Mouse (Mus musculus) midbrain, embryonic 12.5 days (tissue): ENCODE measurements around the gene Stx8. TPM values are rescaled to one million over a fixed set of nuclear protein-coding genes. Genes with fewer than 3 reads are reported as not detected.

Experiments used
- ATAC-seq: fragments of 200-750 bp; cut with Nextera tagmentation; 2 replicates; pipeline ENCODE4 v1.8.0; 2017; ENCODE audit warnings: low read depth, moderate TSS enrichment, moderate library complexity; ENCODE audit not compliant: low FRiP score
- H3K27ac ChIP-seq: fragments of 300-500 bp; sonication (generic); replicated peaks from 2 replicates; pipeline ENCODE4 v1.5.1; 2016; ENCODE audit warnings: mild to moderate bottlenecking
- H3K27me3 ChIP-seq: fragments of 300-500 bp; sonication (generic); 2 replicates; pipeline ENCODE4 v1.6.1; 2016; ENCODE audit warnings: mild to moderate bottlenecking
- H3K36me3 ChIP-seq: fragments of 300-500 bp; sonication (generic); 2 replicates; pipeline ENCODE4 v1.6.1; 2016
- H3K4me1 ChIP-seq: fragments of 300-500 bp; sonication (generic); 2 replicates; pipeline ENCODE4 v1.6.1; 2016
- H3K4me2 ChIP-seq: fragments of 300-500 bp; sonication (generic); replicated peaks from 2 replicates; pipeline ENCODE4 v1.6.1; 2016; ENCODE audit warnings: mild to moderate bottlenecking, moderate library complexity
- H3K4me3 ChIP-seq: fragments of 300-500 bp; sonication (generic); 2 replicates; pipeline ENCODE4 v1.5.1; 2016; ENCODE audit warnings: mild to moderate bottlenecking
- H3K9ac ChIP-seq: fragments of 300-500 bp; sonication (generic); replicated peaks from 2 replicates; pipeline ENCODE4 v1.6.1; 2016; ENCODE audit warnings: mild to moderate bottlenecking, moderate library complexity
- H3K9me3 ChIP-seq: fragments of 300-500 bp; sonication (generic); 2 replicates; pipeline ENCODE4 v1.6.1; 2016; ENCODE audit warnings: mild to moderate bottlenecking
- WGBS: fragments of 180-500 bp; shearing (Covaris S2); methylation state at CpG from one replicate; pipeline ENCODE4 v1.1.7; 2016; 5-methylcytosine and 5-hydroxymethylcytosine counted together
- polyA plus RNA-seq: library from polyadenylated mRNA; unstranded; fragments of >200 nt; fragmentation: Nextera tagmentation; extraction: Ambion mirVana; gene quantifications from 2 replicates; pipeline ENCODE4 v1.2.1, GENCODE M21; 2016

The Stx8 gene
- polyA plus RNA-seq, 1 experiment from 2014 or later: 68.3 TPM

DNA sequence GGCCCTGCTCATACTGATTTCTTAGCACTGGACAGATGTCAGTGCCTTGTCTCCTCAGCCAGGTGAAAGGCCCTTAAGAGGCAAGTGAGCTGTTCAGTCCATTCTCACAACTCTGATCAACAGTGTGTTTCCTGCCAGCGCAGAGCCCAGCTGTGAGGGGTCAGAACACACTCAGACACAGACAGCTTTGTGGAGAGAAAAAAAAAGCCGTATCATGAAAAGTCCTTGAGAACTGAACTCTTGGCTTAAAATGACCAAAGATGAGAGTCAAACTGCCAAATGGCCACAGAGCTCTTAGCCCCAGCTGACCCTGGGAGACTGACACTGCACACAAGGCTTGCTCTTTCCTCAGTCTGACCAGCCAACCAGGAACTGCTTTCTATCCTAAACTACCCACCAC is 242.0 kb downstream of the Stx8 start:
- 84% methylated on average over 2 of the region's 2 CpGs for WGBS
- Histone ChIP-seq H3K36me3 (0 out of 2 replicates have a peak, but pooled peaks cover 4% of the 10 kb centered on the region), H3K27ac (no peak overlapping the region), H3K9ac (no peak overlapping the region), H3K4me2 (no peak overlapping the region), H3K4me1 (peaks cover 14% of the 10 kb centered on the region), H3K27me3 (peaks cover 25% of the 10 kb centered on the region), H3K4me3 (no peak overlapping the region), H3K9me3 (no peaks in the 10 kb centered on the region)
- ATAC-seq: no peak

DNA sequence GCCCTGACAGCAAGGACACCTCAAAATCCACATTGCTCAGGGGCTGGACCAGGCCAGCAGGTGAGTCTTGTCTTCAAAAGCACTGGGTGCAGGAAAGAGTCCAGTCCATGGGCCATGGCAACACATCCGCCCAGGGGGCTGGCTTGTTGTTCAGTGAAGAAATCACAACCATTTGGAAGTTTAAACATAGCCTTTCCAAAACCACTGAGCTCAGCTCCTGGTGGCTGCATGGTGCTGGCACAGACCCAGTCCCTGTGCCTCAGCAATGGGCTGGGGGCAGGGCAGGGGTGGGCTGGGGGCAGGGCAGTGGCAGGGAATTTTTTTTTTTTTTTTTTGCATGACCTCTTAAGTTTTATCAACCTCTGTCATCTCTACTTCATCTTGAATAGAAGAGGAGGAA is 242.6 kb downstream of the Stx8 start:
- ATAC-seq: no peak
- peaks cover 30% of the 10 kb centered on the region for H3K27me3 ChIP-seq
- H3K4me3 ChIP-seq: no peak overlapping the region
- H3K36me3 ChIP-seq: 0 out of 2 replicates have a peak, but pooled peaks cover 6% of the 10 kb centered on the region
- peaks cover 10% of the 10 kb centered on the region for H3K4me1 ChIP-seq
- H3K9me3 ChIP-seq: no peaks in the 10 kb centered on the region
- 97% methylated on average over 1 of the region's 1 CpGs for WGBS
- no peak overlapping the region for H3K9ac ChIP-seq
- H3K4me2 ChIP-seq: no peak overlapping the region
- H3K27ac ChIP-seq: no peak overlapping the region

DNA sequence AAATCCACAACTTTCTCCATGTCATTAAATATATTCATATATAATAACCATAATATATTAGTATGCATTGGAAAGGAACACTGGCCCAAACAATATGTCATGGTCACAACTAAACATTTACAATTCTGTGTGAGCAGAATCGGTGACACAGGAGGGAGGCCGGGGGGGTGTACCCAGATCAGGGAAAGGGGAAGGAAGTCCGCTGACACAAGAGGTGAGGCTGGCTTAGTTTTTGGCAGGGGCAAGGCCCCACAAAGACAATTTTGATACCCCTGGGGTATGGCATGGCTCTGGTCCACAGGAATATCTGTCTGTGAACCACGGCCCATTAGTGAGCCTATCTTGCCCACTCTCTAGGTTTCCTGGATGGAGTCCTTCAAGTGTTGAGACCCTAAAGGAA is 243.5 kb downstream of the Stx8 start:
- no peak overlapping the region for H3K9ac ChIP-seq
- H3K4me2 ChIP-seq: no peak overlapping the region
- no peaks in the 10 kb centered on the region for H3K9me3 ChIP-seq
- WGBS: 89% methylated on average over 4 of the region's 4 CpGs
- no peak overlapping the region for H3K4me3 ChIP-seq
- ATAC-seq: no peak
- peaks cover 18% of the 10 kb centered on the region for H3K4me1 ChIP-seq
- peaks cover 30% of the 10 kb centered on the region for H3K27me3 ChIP-seq
- 0 out of 2 replicates have a peak, but pooled peaks cover 6% of the 10 kb centered on the region for H3K36me3 ChIP-seq
- no peak overlapping the region for H3K27ac ChIP-seq

DNA sequence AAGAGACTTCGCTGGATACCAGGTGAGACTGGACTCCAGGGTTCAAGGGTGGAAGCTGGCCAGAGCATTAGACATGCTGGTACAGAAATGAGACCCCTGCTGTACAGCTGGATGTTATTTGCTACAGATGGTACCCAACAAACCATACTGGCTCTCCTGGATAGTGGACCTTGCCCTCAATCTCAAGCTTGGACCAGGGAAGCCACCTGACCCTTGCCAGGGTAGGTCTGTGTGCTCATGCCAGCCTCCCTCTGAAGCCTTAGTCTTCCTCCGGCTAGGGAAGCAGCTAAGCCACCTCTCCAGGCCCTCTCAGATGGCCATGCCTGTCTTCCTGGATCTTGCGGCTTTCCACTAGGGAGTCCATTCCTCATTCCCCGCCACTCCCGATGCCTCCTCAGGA is 244.7 kb downstream of the Stx8 start:
- H3K4me1 ChIP-seq: peaks cover 30% of the 10 kb centered on the region
- WGBS: 93% methylated on average over 5 of the region's 5 CpGs

GRCm38 (mm10) chr11:68211924-68212578 is 246.1 kb downstream of the Stx8 start:
- H3K36me3 ChIP-seq: 0 out of 2 replicates have a peak, but pooled peaks cover 6% of the 10 kb centered on the region
- H3K4me3 ChIP-seq: no peak overlapping the region
- 53% methylated on average over 8 of the region's 8 CpGs for WGBS
- peak overlapping the region; percentile 42; the same call in 1 of the 2 replicates for H3K27ac ChIP-seq
- peaks cover 42% of the 10 kb centered on the region for H3K4me1 ChIP-seq
- H3K9ac ChIP-seq: no peak overlapping the region
- 0 out of 2 replicates have a peak, but pooled peaks have one; percentile 6 for ATAC-seq
- H3K4me2 ChIP-seq: no peak overlapping the region
- H3K9me3 ChIP-seq: no peaks in the 10 kb centered on the region
- H3K27me3 ChIP-seq: peaks cover 31% of the 10 kb centered on the region

More for the DNA sequence above, 244.7 kb downstream of the Stx8 start:
- no peak for ATAC-seq
- Histone ChIP-seq H3K4me3 (no peak overlapping the region), H3K9me3 (no peaks in the 10 kb centered on the region), H3K36me3 (0 out of 2 replicates have a peak, but pooled peaks cover 6% of the 10 kb centered on the region), H3K4me2 (no peak overlapping the region), H3K27ac (no peak overlapping the region), H3K27me3 (peaks cover 30% of the 10 kb centered on the region), H3K9ac (no peak overlapping the region)

GRCm38 (mm10) chr11:68213896-68214295 is 247.9 kb downstream of the Stx8 start:
- Histone ChIP-seq H3K27ac (no peak overlapping the region), H3K4me2 (no peak overlapping the region), H3K9me3 (no peaks in the 10 kb centered on the region), H3K9ac (no peak overlapping the region), H3K36me3 (0 out of 2 replicates have a peak, but pooled peaks cover 6% of the 10 kb centered on the region), H3K4me1 (peaks cover 48% of the 10 kb centered on the region), H3K4me3 (no peak overlapping the region), H3K27me3 (peaks cover 35% of the 10 kb centered on the region)
- ATAC-seq: no peak
- 71% methylated on average over 3 of the region's 3 CpGs for WGBS

GRCm38 (mm10) chr11:68214496-68215205 is 248.7 kb downstream of the Stx8 start:
- Histone ChIP-seq H3K4me1 (peaks cover 48% of the 10 kb centered on the region), H3K9ac (0 out of 2 replicates have a peak overlapping the region, but pooled peaks have one; percentile 11), H3K4me2 (peak overlapping the region; percentile 22), H3K27ac (peak overlapping the region; percentile 90), H3K4me3 (no peak overlapping the region), H3K9me3 (no peaks in the 10 kb centered on the region), H3K36me3 (0 out of 2 replicates have a peak, but pooled peaks cover 6% of the 10 kb centered on the region), H3K27me3 (peaks cover 35% of the 10 kb centered on the region)
- 42% methylated on average over 9 of the region's 9 CpGs for WGBS
- ATAC-seq: peak; percentile 59; the same call in 1 of the 2 replicates

- peak overlapping the region; percentile 90 for H3K27ac ChIP-seq
These were observed 249.4 kb downstream of the Stx8 start for GRCm38 (mm10) chr11:68215206-68215912.

GRCm38 (mm10) chr11:68216041-68216440 is 250.0 kb downstream of the Stx8 start:
- 51% methylated on average over 11 of the region's 11 CpGs for WGBS
- Histone ChIP-seq H3K27ac (peak overlapping the region; percentile 90), H3K9me3 (no peaks in the 10 kb centered on the region), H3K4me1 (peaks cover 48% of the 10 kb centered on the region), H3K36me3 (0 out of 2 replicates have a peak, but pooled peaks cover 6% of the 10 kb centered on the region), H3K27me3 (peaks cover 32% of the 10 kb centered on the region), H3K9ac (no peak overlapping the region), H3K4me2 (no peak overlapping the region), H3K4me3 (no peak overlapping the region)
- no peak for ATAC-seq

More at GRCm38 (mm10) chr11:68215206-68215912, 249.4 kb downstream of the Stx8 start:
- H3K9ac ChIP-seq: peak overlapping the region; percentile 11; the same call in 1 of the 2 replicates
- H3K36me3 ChIP-seq: 0 out of 2 replicates have a peak, but pooled peaks cover 6% of the 10 kb centered on the region
- peak overlapping the region; percentile 22 for H3K4me2 ChIP-seq
- ATAC-seq: peak; percentile 79
- no peak overlapping the region for H3K4me3 ChIP-seq
- WGBS: 19% methylated on average over 6 of the region's 6 CpGs
- H3K27me3 ChIP-seq: peaks cover 33% of the 10 kb centered on the region
- H3K4me1 ChIP-seq: peaks cover 48% of the 10 kb centered on the region
- H3K9me3 ChIP-seq: no peaks in the 10 kb centered on the region

GRCm38 (mm10) chr11:68220733-68221132 is 254.7 kb downstream of the Stx8 start:
- H3K27me3 ChIP-seq: peaks cover 38% of the 10 kb centered on the region
- ATAC-seq: no peak
- no peak overlapping the region for H3K4me3 ChIP-seq
- peaks cover 23% of the 10 kb centered on the region for H3K4me1 ChIP-seq
- no peak overlapping the region for H3K9ac ChIP-seq
- H3K36me3 ChIP-seq: no peaks in the 10 kb centered on the region
- no peak overlapping the region for H3K27ac ChIP-seq
- no peak overlapping the region for H3K4me2 ChIP-seq
- H3K9me3 ChIP-seq: no peaks in the 10 kb centered on the region
- 85% methylated on average over 4 of the region's 4 CpGs for WGBS

DNA sequence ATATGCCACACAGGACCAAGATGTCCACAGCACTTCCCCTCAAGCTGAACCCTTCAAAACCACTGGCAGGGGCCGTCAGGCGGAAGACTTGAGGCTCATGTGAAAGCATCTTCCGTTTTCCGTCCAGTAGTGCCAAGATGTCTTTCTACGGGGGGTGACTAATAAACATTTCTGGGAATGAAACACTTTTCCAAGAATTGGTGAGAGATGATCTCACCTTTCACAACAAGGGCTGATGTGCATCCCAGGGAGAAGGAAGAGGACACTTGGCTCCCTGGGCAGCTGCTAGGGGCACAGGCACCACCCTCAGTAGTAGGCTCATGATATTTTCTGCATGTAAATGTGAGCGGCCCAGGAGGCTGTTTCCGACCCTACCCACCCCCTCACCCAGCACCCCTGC is 256.2 kb downstream of the Stx8 start:
- no peak for ATAC-seq
- H3K4me2 ChIP-seq: no peak overlapping the region
- no peaks in the 10 kb centered on the region for H3K9me3 ChIP-seq
- no peaks in the 10 kb centered on the region for H3K36me3 ChIP-seq
- H3K27me3 ChIP-seq: peaks cover 38% of the 10 kb centered on the region
- H3K4me3 ChIP-seq: no peak overlapping the region
- no peak overlapping the region for H3K27ac ChIP-seq
- 87% methylated on average over 7 of the region's 7 CpGs for WGBS
- H3K4me1 ChIP-seq: peaks cover 21% of the 10 kb centered on the region
- H3K9ac ChIP-seq: no peak overlapping the region
